Mouse (Mus musculus) ZHBTc4 (cell line): ENCODE measurements around the gene Nhlrc3.

Experiments used
- DNase-seq: peaks from one replicate; pipeline ENCODE4 v3.0.0-alpha.2; 2011; ENCODE audit warnings: low read depth, low spot score

Gene Nhlrc3

GRCm38 (mm10) chr3:53454561-53454960 is 8.6 kb downstream of the Nhlrc3 start:
- DNase-seq: no peak

GRCm38 (mm10) chr3:53454005-53454404 is 9.1 kb downstream of the Nhlrc3 start:
- DNase-seq: no peak

- DNase-seq: no peak
Observed at GRCm38 (mm10) chr3:53453346-53453745, 9.8 kb downstream of the Nhlrc3 start.

GRCm38 (mm10) chr3:53452351-53452750 is 10.8 kb downstream of the Nhlrc3 start:
- peak; percentile 22 for DNase-seq

- DNase-seq: no peak
Observed at GRCm38 (mm10) chr3:53450666-53451065, 12.5 kb downstream of the Nhlrc3 start.

GRCm38 (mm10) chr3:53448208-53448607 is 14.9 kb downstream of the Nhlrc3 start:
- peak; percentile 85 for DNase-seq

GRCm38 (mm10) chr3:53446801-53447200 is 16.3 kb downstream of the Nhlrc3 start:
- DNase-seq: no peak

GRCm38 (mm10) chr3:53445540-53445939 is 17.6 kb downstream of the Nhlrc3 start:
- no peak for DNase-seq

- DNase-seq: no peak
Observed at GRCm38 (mm10) chr3:53436550-53436949, 26.6 kb downstream of the Nhlrc3 start.

- peak; percentile 41 for DNase-seq
Observed at GRCm38 (mm10) chr3:53434610-53435009, 28.5 kb downstream of the Nhlrc3 start.

GRCm38 (mm10) chr3:53423576-53423975 is 39.6 kb downstream of the Nhlrc3 start:
- DNase-seq: no peak

GRCm38 (mm10) chr3:53422691-53423090 is 40.4 kb downstream of the Nhlrc3 start:
- peak; percentile 51 for DNase-seq

GRCm38 (mm10) chr3:53421656-53422055 is 41.5 kb downstream of the Nhlrc3 start:
- DNase-seq: peak; percentile 55

- DNase-seq: no peak
Observed at GRCm38 (mm10) chr3:53417701-53418100, 45.4 kb downstream of the Nhlrc3 start.

- DNase-seq: peak; percentile 18
Observed at GRCm38 (mm10) chr3:53416036-53416506, 47.1 kb downstream of the Nhlrc3 start.

- no peak for DNase-seq
Observed at GRCm38 (mm10) chr3:53413959-53414358, 49.2 kb downstream of the Nhlrc3 start.

GRCm38 (mm10) chr3:53413465-53413864 is 49.7 kb downstream of the Nhlrc3 start:
- no peak for DNase-seq

GRCm38 (mm10) chr3:53412259-53412658 is 50.9 kb downstream of the Nhlrc3 start:
- no peak for DNase-seq

GRCm38 (mm10) chr3:53410031-53410430 is 53.1 kb downstream of the Nhlrc3 start:
- DNase-seq: no peak

- DNase-seq: peak; percentile 28
Observed at GRCm38 (mm10) chr3:53407145-53407544, 56.0 kb downstream of the Nhlrc3 start.
